Mouse (Mus musculus) midbrain, embryonic 15.5 days (tissue): ENCODE measurements around the gene Dscaml1. TPM values are rescaled to one million over a fixed set of nuclear protein-coding genes. Genes with fewer than 3 reads are reported as not detected.

Experiments
- ATAC-seq: fragments of 200-750 bp; cut with Nextera tagmentation; replicated peaks from 2 replicates; pipeline ENCODE4 v1.8.0; 2017; ENCODE audit warnings: moderate TSS enrichment
- H3K27ac ChIP-seq: fragments of 300-500 bp; sonication (generic); 2 replicates; pipeline ENCODE4 v1.5.1; 2015; ENCODE audit warnings: mild to moderate bottlenecking, inconsistent platforms
- H3K27me3 ChIP-seq: fragments of 300-500 bp; sonication (generic); replicated peaks from 2 replicates; pipeline ENCODE4 v1.6.1; 2015; ENCODE audit warnings: inconsistent platforms
- H3K36me3 ChIP-seq: fragments of 300-500 bp; sonication (generic); replicated peaks from 2 replicates; pipeline ENCODE4 v1.6.1; 2015; ENCODE audit warnings: inconsistent platforms
- H3K4me1 ChIP-seq: fragments of 300-500 bp; sonication (generic); 2 replicates; pipeline ENCODE4 v1.6.1; 2015; ENCODE audit warnings: inconsistent platforms
- H3K4me2 ChIP-seq: fragments of 300-500 bp; sonication (generic); 2 replicates; pipeline ENCODE4 v1.6.1; 2015; ENCODE audit warnings: inconsistent platforms, mild to moderate bottlenecking, moderate library complexity
- H3K4me3 ChIP-seq: fragments of 300-500 bp; sonication (generic); 2 replicates; pipeline ENCODE4 v1.5.1; 2015; ENCODE audit warnings: mild to moderate bottlenecking, inconsistent platforms
- H3K9ac ChIP-seq: fragments of 300-500 bp; sonication (generic); 2 replicates; pipeline ENCODE4 v1.6.1; 2015; ENCODE audit warnings: mild to moderate bottlenecking, inconsistent platforms
- H3K9me3 ChIP-seq: fragments of 300-500 bp; sonication (generic); 2 replicates; pipeline ENCODE4 v1.6.1; 2016; ENCODE audit warnings: inconsistent platforms
- WGBS: fragments of 180-500 bp; shearing (Covaris S2); methylation state at CpG from one replicate; pipeline ENCODE4 v1.1.7; 2015; ENCODE audit warnings: mixed read lengths; 5-methylcytosine and 5-hydroxymethylcytosine counted together
- polyA plus RNA-seq: library from polyadenylated mRNA; unstranded; fragments of >200 nt; fragmentation: Nextera tagmentation; extraction: Ambion mirVana; gene quantifications from 2 replicates; pipeline ENCODE4 v1.2.1, GENCODE M21; 2015

Gene Dscaml1
- polyA plus RNA-seq, 1 experiment from 2014 or later = 19.6 TPM

DNA sequence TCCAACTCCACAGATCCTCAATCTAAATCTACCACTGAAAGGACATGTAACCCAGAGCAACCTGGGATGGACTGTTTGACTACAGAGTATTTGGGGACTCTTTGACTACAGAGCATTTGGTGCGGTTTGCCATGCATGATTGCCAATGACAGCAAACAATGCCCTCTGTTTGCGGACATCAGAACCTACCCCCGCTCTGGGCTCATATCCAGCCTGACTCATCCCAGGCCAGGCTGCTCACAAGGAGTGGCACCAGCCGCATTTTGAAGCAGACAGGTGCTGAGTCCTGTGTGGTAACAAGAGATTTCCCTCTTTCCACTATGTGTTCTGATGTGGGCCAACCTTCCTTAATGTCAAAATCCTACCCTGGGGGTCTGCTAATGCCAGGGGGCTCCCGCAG is 171.7 kb downstream of the Dscaml1 start:
- Histone ChIP-seq H3K36me3 (no peaks in the 10 kb centered on the region), H3K4me1 (peaks cover 13% of the 10 kb centered on the region; the same call in 1 of the 2 replicates), H3K4me2 (no peak overlapping the region), H3K27ac (no peak overlapping the region), H3K9me3 (no peaks in the 10 kb centered on the region), H3K4me3 (no peak overlapping the region), H3K9ac (no peak overlapping the region), H3K27me3 (no peaks in the 10 kb centered on the region)
- ATAC-seq = no peak
- WGBS = 60% methylated on average over 5 of the region's 5 CpGs

DNA sequence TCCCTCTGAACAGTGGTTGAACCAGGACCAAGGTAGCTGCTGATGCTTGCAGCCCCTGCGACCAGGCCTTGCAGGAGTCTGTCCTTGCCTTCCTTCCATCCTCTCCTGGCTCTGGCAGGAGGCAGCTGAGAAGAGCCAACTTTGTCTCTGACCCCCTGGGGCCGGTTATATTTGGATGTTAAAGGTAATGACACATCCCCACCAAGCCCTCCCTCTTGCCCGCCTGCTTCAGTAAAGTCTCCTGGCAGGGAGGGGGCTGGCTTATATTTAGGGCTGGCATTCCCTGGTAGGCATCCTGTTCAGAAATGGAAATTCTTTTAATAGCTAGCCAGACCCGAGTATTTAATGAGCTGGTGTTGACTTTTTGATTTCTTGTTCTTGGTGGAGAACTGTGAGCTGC is 172.9 kb downstream of the Dscaml1 start:
- Histone ChIP-seq H3K36me3 (no peaks in the 10 kb centered on the region), H3K4me1 (peaks cover 13% of the 10 kb centered on the region; the same call in 1 of the 2 replicates), H3K9me3 (no peaks in the 10 kb centered on the region), H3K27ac (no peak overlapping the region), H3K27me3 (no peaks in the 10 kb centered on the region), H3K9ac (no peak overlapping the region), H3K4me3 (no peak overlapping the region), H3K4me2 (no peak overlapping the region)
- ATAC-seq = no peak
- WGBS = 60% methylated on average over 4 of the region's 4 CpGs

DNA sequence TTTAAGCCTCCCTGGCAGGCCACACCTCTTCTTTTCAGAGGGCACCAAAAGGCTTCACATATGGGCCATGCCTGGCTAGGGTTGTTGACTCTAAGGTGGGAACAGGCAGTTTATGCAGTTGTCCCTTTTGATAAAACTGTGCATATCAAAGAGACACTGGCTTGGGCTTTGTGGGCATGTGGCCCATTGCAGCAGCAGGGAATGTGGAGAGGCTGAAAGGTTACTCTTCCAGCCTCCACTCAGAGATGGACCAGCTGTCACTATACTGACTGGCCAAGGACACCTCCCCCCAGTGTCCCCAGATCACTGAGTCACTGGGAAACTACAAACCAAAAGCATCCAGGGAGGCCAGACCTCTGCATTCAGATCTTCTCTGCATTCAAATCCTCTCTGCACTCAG is 180.9 kb downstream of the Dscaml1 start:
- H3K36me3 ChIP-seq = no peaks in the 10 kb centered on the region
- H3K9ac ChIP-seq = no peak overlapping the region
- H3K27me3 ChIP-seq = no peaks in the 10 kb centered on the region
- ATAC-seq = no peak
- no peaks in the 10 kb centered on the region for H3K9me3 ChIP-seq
- H3K4me3 ChIP-seq = no peak overlapping the region
- H3K27ac ChIP-seq = peak overlapping the region; percentile 44; the same call in 1 of the 2 replicates
- H3K4me2 ChIP-seq = no peak overlapping the region
- H3K4me1 ChIP-seq = peaks cover 28% of the 10 kb centered on the region

DNA sequence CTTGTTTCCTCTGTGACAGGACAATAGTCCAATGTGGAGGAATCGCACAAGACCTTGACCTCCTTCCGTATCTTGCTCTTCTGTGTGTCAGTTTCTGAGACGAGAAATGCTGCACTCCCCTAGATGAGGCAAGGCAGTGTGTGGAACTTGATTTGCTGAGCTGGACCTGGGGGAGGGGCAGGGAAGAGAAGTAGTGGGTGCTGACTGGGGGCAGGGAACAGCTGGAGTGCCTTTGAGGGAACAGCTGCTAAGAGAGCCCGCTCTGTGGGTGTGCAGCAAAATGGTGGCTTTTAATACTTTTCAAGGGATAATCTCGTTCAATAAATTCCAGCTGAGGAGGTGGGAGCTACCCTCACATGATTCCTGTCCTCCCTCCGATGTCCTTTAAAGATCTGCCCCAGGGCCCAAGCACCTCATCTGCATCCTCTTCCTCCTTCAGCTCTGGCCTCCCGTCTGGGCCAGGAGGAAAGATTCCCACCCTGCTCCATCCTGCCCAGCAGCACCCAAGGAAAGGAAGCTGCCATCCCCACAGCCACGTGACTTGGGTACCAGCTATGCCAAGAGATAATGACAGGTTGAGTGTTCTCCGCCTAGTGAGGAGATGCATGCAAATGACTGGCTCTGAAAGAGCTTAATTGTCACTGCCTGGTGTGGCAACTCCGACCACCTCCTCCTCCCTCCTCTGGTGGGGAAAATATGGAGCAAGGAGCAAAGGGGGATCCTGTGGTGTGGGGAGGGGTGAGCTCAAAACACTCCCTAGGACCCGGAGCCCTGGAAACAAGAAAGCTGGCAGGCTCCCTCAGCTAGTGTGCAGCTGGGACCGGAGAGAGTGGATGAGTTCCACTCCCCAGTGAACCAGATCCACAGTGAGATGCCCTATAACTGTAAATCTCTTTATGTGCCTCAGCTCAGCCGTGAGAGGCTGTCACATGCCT is 181.9 kb downstream of the Dscaml1 start:
- 18% methylated on average over 13 of the region's 13 CpGs for WGBS
- H3K9me3 ChIP-seq = no peaks in the 10 kb centered on the region
- peaks cover 28% of the 10 kb centered on the region for H3K4me1 ChIP-seq
- ATAC-seq = peak; percentile 84
- H3K4me3 ChIP-seq = no peak overlapping the region
- no peak overlapping the region for H3K4me2 ChIP-seq
- H3K27me3 ChIP-seq = no peaks in the 10 kb centered on the region
- no peaks in the 10 kb centered on the region for H3K36me3 ChIP-seq
- peak overlapping the region; percentile 74 for H3K27ac ChIP-seq
- H3K9ac ChIP-seq = no peak overlapping the region

DNA sequence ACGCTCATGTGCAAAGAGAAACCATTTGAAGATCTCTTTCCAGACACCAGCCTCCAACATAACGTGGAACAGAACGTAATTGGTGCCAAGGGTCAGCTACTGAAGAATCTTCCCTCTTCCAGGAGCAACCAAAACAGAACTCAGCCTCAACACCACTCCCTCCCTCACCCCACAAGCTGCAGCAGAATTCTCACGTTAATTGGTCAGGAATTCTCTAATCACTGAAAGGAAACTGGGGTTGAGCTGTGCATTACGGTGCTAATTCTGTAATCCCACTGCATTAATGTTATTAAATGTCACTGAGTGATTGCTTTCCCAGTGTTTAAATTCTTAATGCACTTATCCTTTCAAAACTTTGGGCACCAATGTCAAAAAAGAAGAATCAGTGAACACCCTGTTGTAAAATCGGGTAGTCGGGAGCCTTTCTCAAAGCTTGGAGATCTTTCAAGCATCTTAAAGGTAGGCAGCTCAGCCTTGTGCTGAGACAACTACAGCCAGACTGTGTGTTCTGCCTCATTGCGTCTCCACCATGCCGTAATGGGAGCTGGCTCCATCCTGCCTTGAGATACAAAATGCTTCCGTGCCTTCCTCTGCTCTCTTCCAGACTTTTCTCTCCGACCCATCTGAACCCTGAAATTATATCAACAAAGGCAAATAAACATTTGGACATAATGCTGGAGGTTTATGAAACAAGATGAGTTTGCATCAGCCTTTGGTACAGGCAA is 184.1 kb downstream of the Dscaml1 start:
- Histone ChIP-seq H3K27me3 (no peaks in the 10 kb centered on the region), H3K4me3 (no peak overlapping the region), H3K4me1 (peaks cover 35% of the 10 kb centered on the region), H3K27ac (no peak overlapping the region), H3K4me2 (no peak overlapping the region), H3K9me3 (no peaks in the 10 kb centered on the region), H3K36me3 (no peaks in the 10 kb centered on the region), H3K9ac (no peak overlapping the region)
- WGBS = 64% methylated on average over 11 of the region's 11 CpGs
- no peak for ATAC-seq

DNA sequence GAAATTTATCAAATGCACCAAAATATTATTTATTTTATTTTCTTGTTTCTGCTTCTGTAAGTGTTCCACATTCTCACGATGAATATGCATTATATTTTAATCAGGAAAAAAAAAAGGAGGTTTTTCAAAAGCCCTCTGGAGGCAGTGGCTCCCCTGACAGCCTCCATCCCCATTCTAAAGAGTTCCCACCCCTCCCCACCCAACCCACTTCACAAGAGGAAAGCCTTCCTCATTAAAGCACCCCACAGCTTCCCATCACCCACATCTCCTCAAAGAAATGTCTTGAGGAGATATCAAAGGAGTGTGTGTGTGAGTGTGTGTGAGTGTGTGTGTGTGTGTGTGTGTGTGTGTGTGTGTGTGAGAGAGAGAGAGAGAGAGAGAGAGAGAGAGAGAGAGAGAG is 188.2 kb downstream of the Dscaml1 start:
- 56% methylated on average over 1 of the region's 1 CpGs for WGBS
- no peak overlapping the region for H3K4me3 ChIP-seq
- no peak overlapping the region for H3K4me2 ChIP-seq
- no peaks in the 10 kb centered on the region for H3K36me3 ChIP-seq
- no peaks in the 10 kb centered on the region for H3K27me3 ChIP-seq
- H3K4me1 ChIP-seq = peaks cover 38% of the 10 kb centered on the region
- ATAC-seq = no peak
- no peak overlapping the region for H3K27ac ChIP-seq
- H3K9ac ChIP-seq = no peak overlapping the region
- H3K9me3 ChIP-seq = no peaks in the 10 kb centered on the region

DNA sequence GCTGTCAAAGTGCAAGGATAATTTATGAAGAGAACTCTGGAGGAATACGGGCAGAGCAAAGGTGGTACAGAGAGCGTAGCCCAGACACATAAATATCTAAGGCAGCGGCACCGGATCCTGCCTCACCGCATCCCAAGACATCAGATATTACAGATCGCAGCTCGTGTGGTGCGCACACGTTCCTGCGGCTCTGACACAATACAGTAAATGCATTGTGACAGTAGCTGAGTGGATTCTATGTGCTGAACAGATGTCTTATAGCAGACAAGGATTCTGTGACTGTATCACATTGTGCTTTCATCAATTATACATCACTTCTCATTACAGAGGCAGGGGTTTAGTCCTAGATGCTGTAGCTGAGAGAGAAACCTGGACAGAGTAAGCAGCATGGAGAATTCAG is 191.5 kb downstream of the Dscaml1 start:
- Histone ChIP-seq H3K4me1 (peaks cover 48% of the 10 kb centered on the region), H3K9me3 (no peaks in the 10 kb centered on the region), H3K9ac (no peak overlapping the region), H3K4me2 (no peak overlapping the region), H3K36me3 (no peaks in the 10 kb centered on the region), H3K4me3 (no peak overlapping the region), H3K27ac (peak overlapping the region; percentile 64), H3K27me3 (no peaks in the 10 kb centered on the region)
- peak; percentile 24; the same call in 1 of the 2 replicates for ATAC-seq
- WGBS = 58% methylated on average over 10 of the region's 10 CpGs

DNA sequence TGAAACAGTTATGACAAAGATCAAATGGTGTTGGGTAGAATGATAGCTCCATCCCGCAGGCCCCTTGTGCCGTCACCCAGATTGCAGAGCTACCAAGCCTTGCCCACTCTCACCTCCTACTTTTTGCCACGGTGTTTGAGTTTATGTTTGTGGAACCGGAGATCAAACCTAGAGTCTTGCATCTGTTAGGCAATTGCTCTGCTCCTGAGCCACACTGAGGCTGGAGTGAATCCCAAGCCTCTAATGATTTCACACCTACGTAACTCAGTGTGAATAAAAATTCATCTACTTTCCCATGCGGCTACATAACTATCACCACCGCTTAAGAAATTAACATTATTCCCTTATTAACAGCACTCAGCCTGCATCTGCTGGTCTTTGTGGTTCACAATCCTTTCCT is 192.0 kb downstream of the Dscaml1 start:
- WGBS = 75% methylated on average over 7 of the region's 7 CpGs
- Histone ChIP-seq H3K4me2 (no peak overlapping the region), H3K27me3 (no peaks in the 10 kb centered on the region), H3K36me3 (no peaks in the 10 kb centered on the region), H3K27ac (peak overlapping the region; percentile 64), H3K9me3 (no peaks in the 10 kb centered on the region), H3K4me3 (no peak overlapping the region), H3K4me1 (peaks cover 50% of the 10 kb centered on the region), H3K9ac (no peak overlapping the region)
- no peak for ATAC-seq

DNA sequence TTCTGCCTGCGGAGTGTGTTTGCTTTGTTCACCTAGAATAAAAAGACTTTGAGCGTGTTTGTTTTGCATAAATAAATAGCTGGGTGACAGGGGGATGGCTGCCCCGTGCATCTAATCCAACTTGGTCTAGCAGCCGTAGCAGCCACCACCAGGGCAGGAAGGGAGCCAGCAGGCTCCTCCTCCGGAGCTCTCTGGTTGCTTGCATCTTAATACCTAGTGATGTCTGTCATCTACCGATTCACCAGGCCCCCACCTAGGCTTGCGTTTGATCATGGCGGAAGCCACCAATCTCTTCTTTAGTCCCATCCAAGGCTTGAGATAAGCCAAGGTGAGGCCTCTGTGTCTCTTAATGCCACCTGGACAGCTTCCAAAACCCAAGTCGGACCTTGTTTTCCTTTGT is 193.6 kb downstream of the Dscaml1 start:
- H3K4me2 ChIP-seq = no peak overlapping the region
- peak; percentile 66; the same call in 1 of the 2 replicates for ATAC-seq
- H3K36me3 ChIP-seq = no peaks in the 10 kb centered on the region
- WGBS = 28% methylated on average over 9 of the region's 9 CpGs
- H3K27me3 ChIP-seq = no peaks in the 10 kb centered on the region
- no peak overlapping the region for H3K9ac ChIP-seq
- H3K4me3 ChIP-seq = no peak overlapping the region
- peak overlapping the region; percentile 71 for H3K27ac ChIP-seq
- H3K9me3 ChIP-seq = no peaks in the 10 kb centered on the region
- peaks cover 48% of the 10 kb centered on the region for H3K4me1 ChIP-seq

DNA sequence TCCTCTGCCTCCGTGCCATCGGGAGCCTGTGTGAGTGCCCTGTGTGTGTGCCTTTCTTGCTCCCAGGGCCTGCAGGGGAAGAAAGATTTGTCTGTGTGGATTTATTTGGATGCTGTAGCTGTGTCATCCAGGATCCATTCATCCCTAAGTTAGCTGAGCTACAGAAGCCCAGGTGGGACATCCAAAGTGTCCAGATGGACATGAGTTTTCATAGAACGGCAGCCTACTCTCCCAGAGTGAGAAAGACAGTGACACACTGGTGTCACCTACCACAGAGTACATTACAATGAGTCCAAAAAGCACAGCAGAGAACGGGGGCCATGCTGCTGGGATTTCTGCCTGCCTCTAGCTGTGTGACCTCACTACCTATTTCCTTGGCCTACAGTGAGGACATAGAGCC is 194.5 kb downstream of the Dscaml1 start:
- no peak overlapping the region for H3K4me3 ChIP-seq
- WGBS = 94% methylated on average over 4 of the region's 4 CpGs
- H3K9ac ChIP-seq = no peak overlapping the region
- H3K36me3 ChIP-seq = no peaks in the 10 kb centered on the region
- no peaks in the 10 kb centered on the region for H3K27me3 ChIP-seq
- H3K4me2 ChIP-seq = no peak overlapping the region
- peaks cover 52% of the 10 kb centered on the region for H3K4me1 ChIP-seq
- H3K27ac ChIP-seq = peak overlapping the region; percentile 71
- ATAC-seq = no peak
- H3K9me3 ChIP-seq = no peaks in the 10 kb centered on the region

DNA sequence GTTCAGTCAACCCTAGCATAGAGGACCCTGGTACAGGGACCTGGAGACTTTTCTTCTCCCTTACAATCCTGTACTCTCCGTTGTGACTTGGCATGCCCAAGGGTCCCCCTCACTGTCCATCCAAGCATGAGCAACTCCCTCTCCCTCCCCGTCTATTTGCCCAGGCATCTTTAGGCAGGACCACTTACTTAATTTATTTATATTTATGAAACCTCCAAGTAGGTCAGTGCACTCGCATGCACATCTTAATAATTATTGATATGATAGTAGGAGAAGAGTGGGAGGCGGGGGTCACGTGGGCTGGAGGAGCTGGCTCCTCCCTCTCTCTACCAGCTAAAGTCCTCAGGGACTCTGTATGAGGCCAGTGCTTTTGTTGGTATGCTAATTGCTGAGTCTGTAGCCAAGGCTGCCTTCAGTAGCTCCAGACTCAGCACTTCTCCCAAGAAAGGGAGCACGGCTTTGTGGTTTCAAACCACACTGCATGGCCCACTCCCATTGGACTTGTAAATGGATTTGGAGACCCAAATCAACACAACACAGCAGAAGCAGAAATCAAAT is 199.5 kb downstream of the Dscaml1 start:
- ATAC-seq = peak; percentile 67
- Histone ChIP-seq H3K4me2 (no peak overlapping the region), H3K36me3 (no peaks in the 10 kb centered on the region), H3K9me3 (no peaks in the 10 kb centered on the region), H3K27me3 (no peaks in the 10 kb centered on the region), H3K27ac (peak overlapping the region; percentile 67), H3K4me1 (peaks cover 33% of the 10 kb centered on the region), H3K4me3 (no peak overlapping the region), H3K9ac (no peak overlapping the region)
- WGBS = 38% methylated on average over 6 of the region's 6 CpGs

DNA sequence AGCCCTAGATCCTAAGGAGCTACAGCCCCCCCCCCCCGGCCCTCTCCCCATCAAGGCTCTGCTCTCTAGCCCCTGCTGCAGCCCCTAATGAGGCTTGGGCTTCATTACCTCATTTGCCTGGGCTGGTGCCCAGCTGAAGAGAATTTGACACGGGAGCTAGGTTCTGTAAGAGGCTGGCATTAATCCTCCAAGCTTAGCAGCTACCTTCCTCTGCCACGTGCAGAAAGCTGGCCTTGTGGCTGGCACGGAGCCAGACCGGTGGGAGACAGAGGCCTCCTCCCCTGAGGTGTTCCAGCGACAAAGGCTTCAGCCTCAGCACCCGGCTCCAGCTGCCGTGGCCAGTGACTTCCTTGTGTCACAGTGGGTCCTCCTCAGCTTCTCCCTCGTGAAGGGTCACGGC is 206.1 kb downstream of the Dscaml1 start:
- H3K4me3 ChIP-seq = no peak overlapping the region
- no peaks in the 10 kb centered on the region for H3K36me3 ChIP-seq
- no peak overlapping the region for H3K9ac ChIP-seq
- H3K4me2 ChIP-seq = no peak overlapping the region
- no peaks in the 10 kb centered on the region for H3K9me3 ChIP-seq
- 21% methylated on average over 10 of the region's 10 CpGs for WGBS
- H3K27ac ChIP-seq = peak overlapping the region; percentile 55
- ATAC-seq = peak; percentile 64
- H3K4me1 ChIP-seq = peaks cover 13% of the 10 kb centered on the region
- no peaks in the 10 kb centered on the region for H3K27me3 ChIP-seq
